Mouse (Mus musculus): Measurements from ENCODE around the gene Sema3a.

DNA sequence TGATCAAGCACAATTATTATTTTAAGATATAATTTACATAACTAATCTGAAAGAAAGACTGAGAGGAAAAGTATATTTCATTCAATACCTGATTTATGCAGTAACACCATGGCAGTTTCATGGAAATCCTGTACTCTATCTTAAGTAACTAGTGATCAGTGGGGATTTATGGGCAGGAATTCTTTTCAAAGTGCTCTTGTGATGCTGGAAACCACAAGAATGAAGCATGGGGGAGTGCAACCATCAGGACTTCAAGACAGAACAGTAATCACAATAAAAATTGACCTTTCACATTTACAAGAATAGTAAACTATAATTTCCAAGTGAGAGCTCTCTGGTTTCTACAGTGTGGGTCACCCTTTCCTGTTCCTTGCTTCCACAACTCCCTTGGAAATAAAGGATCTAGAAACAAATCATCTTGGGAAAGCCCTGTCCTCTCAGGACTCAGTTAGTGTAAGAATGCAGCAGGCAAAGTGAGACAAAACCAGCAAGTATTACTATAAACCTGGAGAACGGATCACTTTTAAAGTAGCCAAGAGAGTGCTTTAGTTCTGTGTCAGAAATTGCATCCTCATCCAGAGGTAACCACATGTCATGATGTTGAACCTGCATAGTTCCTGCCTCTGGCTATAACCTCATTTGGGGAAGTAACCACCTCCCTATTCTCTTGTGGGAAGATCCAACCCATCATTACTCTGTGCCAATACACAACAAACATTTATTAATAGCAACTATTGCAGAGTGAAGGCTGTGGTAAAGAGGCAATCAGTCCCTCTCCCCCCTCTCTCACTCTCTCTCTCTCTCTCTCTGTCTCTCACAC is 335.2 kb downstream of the Sema3a start:
- no peak for TF ChIP-seq CTCF (conservative IDR thresholded peaks at IDR 0.05; ENCODE audit: low read length)
- no peak for TF ChIP-seq POU5F1 (IDR thresholded peaks at IDR 0.05; ENCODE audit: borderline replicate concordance, low read length)
- TF ChIP-seq NANOG (IDR thresholded peaks at IDR 0.05; ENCODE audit: borderline replicate concordance, low read length), result no peak

Data from E14TG2a.4 (cell line).